Mouse (Mus musculus) thymus, postnatal 14 days (tissue): ENCODE measurements around the gene Gm4027.
"Not testable (repeated sequence)": the region's sequence is repeated elsewhere in the genome, so short reads cannot be mapped to it uniquely, and the experiment has no call there.

ENCODE experiments used
- DNase-seq: peaks from one replicate; pipeline ENCODE4 v3.0.0; 2021

Gene Gm4027

GRCm38 (mm10) chr12:87618569-87618968 lies at the start of gene Gm4027:
Gm4027 (plus strand) TSS chr12:87618869.
- not testable (repeated sequence) for DNase-seq

- DNase-seq: not testable (repeated sequence)
These were observed 17.3 kb upstream of the Gm4027 start for GRCm38 (mm10) chr12:87601388-87601787.

GRCm38 (mm10) chr12:87602388-87602787 lies 16.3 kb upstream of the Gm4027 start, which contains the start of gene Oog1:
Oog1 (plus strand) TSS chr12:87602688.
- DNase-seq: not testable (repeated sequence)

GRCm38 (mm10) chr12:87644520-87644919 lies 25.9 kb downstream of the Gm4027 start, which contains the start of gene Gm16381:
Gm16381 (minus strand) TSS chr12:87644620.
- DNase-seq: not testable (repeated sequence)

- DNase-seq: not testable (repeated sequence)
These were observed 34.4 kb downstream of the Gm4027 start for GRCm38 (mm10) chr12:87652916-87653703.
